Mouse (Mus musculus): Measurements from ENCODE around the gene Gpr21. TPM values are rescaled to one million over a fixed set of nuclear protein-coding genes. Genes with fewer than 3 reads are reported as not detected.
"Not testable (repeated sequence)": the region's sequence is repeated elsewhere in the genome, so short reads cannot be mapped to it uniquely, and the experiment has no call there.

The Gpr21 gene
- total and polyA plus RNA-seq, 3 experiments = 0.37 to 0.73 (median 0.63) TPM

DNA sequence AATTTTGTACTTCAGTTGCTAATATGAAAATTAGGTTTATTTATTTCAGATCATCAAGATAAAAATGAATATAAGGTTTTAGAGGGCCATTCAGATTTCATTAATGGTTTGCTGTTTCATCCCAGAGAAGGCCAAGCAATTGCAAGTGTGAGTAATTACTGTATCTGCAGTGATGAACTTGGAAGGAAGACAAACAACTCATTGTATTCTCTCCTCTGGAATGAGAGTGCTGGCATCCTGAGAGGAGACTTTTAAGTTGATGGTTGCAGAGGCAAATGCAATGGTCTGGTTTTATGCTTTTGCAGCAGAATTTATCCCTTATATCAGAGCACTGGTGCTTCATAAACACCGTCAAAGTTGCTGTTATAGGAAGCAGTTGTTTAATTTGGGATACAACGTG, 27.2 kb upstream of the Gpr21 start:
- H3K4me3 ChIP-seq = no peak overlapping the region
- WGBS = 94% methylated on average over 2 of the region's 2 CpGs
- no peak for DNase-seq
- H3K9ac ChIP-seq (ENCODE audit: low read depth, low read length) = no peak overlapping the region
- no peaks in the 10 kb centered on the region for H3K27me3 ChIP-seq (ENCODE audit: control insufficient read depth, insufficient read depth, low read length)
- no peak for TF ChIP-seq EP300 (IDR thresholded peaks at IDR 0.05; ENCODE audit: insufficient read depth, low read depth, low read length)
- no peak for TF ChIP-seq POLR2A (IDR thresholded peaks at IDR 0.05; ENCODE audit: insufficient read depth, low read depth, low read length)
- TF ChIP-seq CTCF (IDR thresholded peaks at IDR 0.05) = no peak
- H3K4me1 ChIP-seq (ENCODE audit: control insufficient read depth, insufficient read depth, low read length) = no peaks in the 10 kb centered on the region
- intact Hi-C loops (cut with DNase I) = loop anchor here (5.0 kb wide), 2 partner anchors 67 to 92 kb away; partner anchors contain the start of gene Rc3h2
- no peaks in the 10 kb centered on the region for H3K79me2 ChIP-seq (replicated peaks; ENCODE audit: control insufficient read depth, insufficient read depth, low read length)
- H3K27ac ChIP-seq = no peak overlapping the region
- H3K36me3 ChIP-seq (ENCODE audit: control insufficient read depth, insufficient read depth, low read length) = peaks cover 2% of the 10 kb centered on the region

DNA sequence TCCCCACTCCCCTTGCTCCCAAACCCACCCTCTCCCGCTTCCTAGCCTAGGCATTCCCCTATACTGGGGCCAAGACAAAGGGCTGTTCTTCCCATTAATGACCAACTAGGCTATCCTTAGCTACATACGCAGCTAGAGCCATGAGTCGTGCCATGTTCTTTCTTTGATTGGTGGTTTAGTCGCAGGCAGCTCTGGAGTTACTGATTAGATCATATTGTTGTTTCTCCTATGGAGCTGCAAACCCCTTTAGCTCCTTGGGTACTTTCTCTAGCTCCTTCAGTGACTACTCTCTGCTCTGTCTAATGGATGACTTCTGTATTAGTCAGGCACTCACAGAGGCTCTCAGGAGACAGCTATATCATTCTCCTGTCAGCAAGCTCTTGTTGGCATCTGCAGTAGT, 18.8 kb upstream of the Gpr21 start:
- Histone ChIP-seq H3K27ac (no peak overlapping the region), H3K4me1 (ENCODE audit: control insufficient read depth, insufficient read depth, low read length) (no peaks in the 10 kb centered on the region), H3K9ac (ENCODE audit: low read depth, low read length) (no peak overlapping the region), H3K27me3 (ENCODE audit: control insufficient read depth, insufficient read depth, low read length) (no peaks in the 10 kb centered on the region), H3K4me3 (no peak overlapping the region), H3K36me3 (ENCODE audit: control insufficient read depth, insufficient read depth, low read length) (peaks cover 3% of the 10 kb centered on the region), H3K79me2 (replicated peaks; ENCODE audit: control insufficient read depth, insufficient read depth, low read length) (no peaks in the 10 kb centered on the region)
- no peak for TF ChIP-seq CTCF (IDR thresholded peaks at IDR 0.05)
- no peak for TF ChIP-seq EP300 (IDR thresholded peaks at IDR 0.05; ENCODE audit: insufficient read depth, low read depth, low read length)
- no peak for TF ChIP-seq POLR2A (IDR thresholded peaks at IDR 0.05; ENCODE audit: insufficient read depth, low read depth, low read length)
- 97% methylated on average over 4 of the region's 4 CpGs for WGBS
- DNase-seq = no peak
- intact Hi-C loops (cut with DNase I) = no loop called here

DNA sequence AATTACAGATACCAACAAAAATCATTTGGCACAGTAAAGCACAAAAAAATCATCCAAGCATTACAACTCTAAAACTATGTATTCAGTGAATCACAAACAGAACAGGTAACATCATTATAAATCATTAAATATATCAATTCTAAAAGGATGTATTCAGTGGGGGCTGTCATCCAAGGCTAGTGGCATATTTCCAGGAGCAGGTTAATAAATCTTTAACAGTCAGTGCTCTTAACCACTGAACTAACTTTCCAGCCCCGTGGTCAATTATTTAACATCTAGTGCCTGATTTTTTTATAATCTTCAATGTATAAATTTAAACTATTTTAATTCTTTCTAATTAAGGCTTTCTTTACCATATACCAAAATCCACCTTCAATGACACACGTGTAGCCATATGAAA, 10.3 kb upstream of the Gpr21 start:
- H3K27me3 ChIP-seq (ENCODE audit: control insufficient read depth, insufficient read depth, low read length); H3K4me1 ChIP-seq (ENCODE audit: control insufficient read depth, insufficient read depth, low read length); H3K27ac ChIP-seq; DNase-seq; H3K79me2 ChIP-seq (replicated peaks; ENCODE audit: control insufficient read depth, insufficient read depth, low read length); H3K4me3 ChIP-seq; H3K36me3 ChIP-seq (ENCODE audit: control insufficient read depth, insufficient read depth, low read length); intact Hi-C loops (cut with DNase I); H3K9ac ChIP-seq (ENCODE audit: low read depth, low read length): not testable (repeated sequence)
- 92% methylated on average over 2 of the region's 2 CpGs for WGBS

DNA sequence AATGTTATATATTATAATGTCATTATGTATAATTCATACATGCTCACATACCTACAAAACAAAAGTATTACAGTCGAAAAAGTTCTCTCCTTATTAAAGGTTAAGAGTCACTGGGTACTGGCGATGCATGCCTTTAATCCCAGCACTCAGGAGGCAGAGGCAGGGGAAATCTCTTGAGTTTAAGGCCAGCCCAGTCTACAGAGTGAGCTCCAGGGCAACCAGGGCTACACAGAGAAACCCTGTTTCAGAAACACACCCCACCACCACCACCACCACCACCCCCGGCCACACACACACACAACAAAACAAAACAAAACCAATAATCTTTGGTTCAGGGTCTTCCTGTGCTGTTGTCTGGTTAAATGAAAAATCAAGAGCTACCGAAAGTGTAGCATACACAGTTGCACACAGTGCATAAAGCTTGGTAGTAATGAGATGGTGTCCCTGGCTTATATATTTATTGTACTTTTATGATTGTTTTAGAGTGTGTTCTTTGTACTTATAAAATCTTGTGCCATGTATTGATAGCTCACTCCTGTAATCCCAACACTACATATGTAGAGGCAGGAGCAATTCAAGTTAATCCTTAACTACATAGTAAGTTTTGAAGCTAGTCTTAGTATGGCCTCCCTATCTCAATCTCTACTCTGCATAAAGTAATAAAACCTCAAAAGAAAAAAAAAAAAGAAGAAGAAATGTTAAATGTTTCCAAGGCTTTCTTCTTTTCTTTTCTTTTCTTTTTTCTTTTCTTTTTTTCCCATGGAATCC, 4.8 kb upstream of the Gpr21 start:
- Histone ChIP-seq H3K4me1 (ENCODE audit: control insufficient read depth, insufficient read depth, low read length) (no peaks in the 10 kb centered on the region), H3K36me3 (ENCODE audit: control insufficient read depth, insufficient read depth, low read length) (no peaks in the 10 kb centered on the region; the same call in 1 of the 2 replicates), H3K4me3 (no peak overlapping the region), H3K79me2 (replicated peaks; ENCODE audit: control insufficient read depth, insufficient read depth, low read length) (no peaks in the 10 kb centered on the region), H3K27me3 (ENCODE audit: control insufficient read depth, insufficient read depth, low read length) (no peaks in the 10 kb centered on the region), H3K9ac (ENCODE audit: low read depth, low read length) (no peak overlapping the region), H3K27ac (no peak overlapping the region)
- 93% methylated on average over 4 of the region's 4 CpGs for WGBS
- intact Hi-C loops (cut with DNase I) = no loop called here
- TF ChIP-seq POLR2A (IDR thresholded peaks at IDR 0.05; ENCODE audit: insufficient read depth, low read depth, low read length) = no peak
- TF ChIP-seq CTCF (IDR thresholded peaks at IDR 0.05) = no peak
- TF ChIP-seq EP300 (IDR thresholded peaks at IDR 0.05; ENCODE audit: insufficient read depth, low read depth, low read length) = no peak
- no peak for DNase-seq

DNA sequence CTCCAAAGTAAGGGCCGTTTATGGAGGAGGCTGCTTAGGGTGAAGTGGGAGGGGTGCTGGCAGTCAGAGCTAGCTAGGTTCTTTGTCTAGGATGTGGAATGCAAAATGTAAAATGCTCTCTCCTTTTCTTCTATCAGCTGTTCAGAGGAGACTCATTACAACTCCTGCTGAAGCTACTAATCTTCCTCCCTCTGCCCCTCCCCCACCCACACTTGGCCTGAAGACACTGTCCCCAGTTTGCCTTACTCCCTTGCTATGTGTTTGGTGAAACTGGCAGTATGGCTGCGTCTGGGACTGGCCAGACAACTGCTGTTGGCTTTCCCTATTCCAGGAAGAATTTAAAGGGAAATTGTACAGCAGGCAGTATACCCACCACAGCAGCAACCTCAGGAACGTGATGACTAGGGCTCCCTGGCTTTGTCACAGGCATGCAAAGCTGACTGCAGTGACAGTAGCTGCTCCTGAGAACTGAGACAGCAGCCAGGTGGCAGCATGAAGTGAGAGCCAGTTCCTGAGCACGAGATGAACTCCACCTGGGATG, 860 bp downstream of the Gpr21 start:
- Histone ChIP-seq H3K36me3 (ENCODE audit: control insufficient read depth, insufficient read depth, low read length) (peaks cover 8% of the 10 kb centered on the region), H3K9ac (ENCODE audit: low read depth, low read length) (peak overlapping the region; percentile 24; the same call in 1 of the 2 replicates), H3K79me2 (replicated peaks; ENCODE audit: control insufficient read depth, insufficient read depth, low read length) (no peaks in the 10 kb centered on the region), H3K27ac (no peak overlapping the region), H3K4me3 (no peak overlapping the region), H3K27me3 (ENCODE audit: control insufficient read depth, insufficient read depth, low read length) (no peaks in the 10 kb centered on the region), H3K4me1 (ENCODE audit: control insufficient read depth, insufficient read depth, low read length) (peaks cover 4% of the 10 kb centered on the region)
- TF ChIP-seq CTCF (IDR thresholded peaks at IDR 0.05) = peak; percentile 30; the same call in 1 of the 2 replicates
- TF ChIP-seq POLR2A (IDR thresholded peaks at IDR 0.05; ENCODE audit: insufficient read depth, low read depth, low read length) = no peak
- DNase-seq = peak; percentile 7 to 19
- WGBS = 29% methylated on average over 4 of the region's 4 CpGs
- intact Hi-C loops (cut with DNase I) = no loop called here

DNA sequence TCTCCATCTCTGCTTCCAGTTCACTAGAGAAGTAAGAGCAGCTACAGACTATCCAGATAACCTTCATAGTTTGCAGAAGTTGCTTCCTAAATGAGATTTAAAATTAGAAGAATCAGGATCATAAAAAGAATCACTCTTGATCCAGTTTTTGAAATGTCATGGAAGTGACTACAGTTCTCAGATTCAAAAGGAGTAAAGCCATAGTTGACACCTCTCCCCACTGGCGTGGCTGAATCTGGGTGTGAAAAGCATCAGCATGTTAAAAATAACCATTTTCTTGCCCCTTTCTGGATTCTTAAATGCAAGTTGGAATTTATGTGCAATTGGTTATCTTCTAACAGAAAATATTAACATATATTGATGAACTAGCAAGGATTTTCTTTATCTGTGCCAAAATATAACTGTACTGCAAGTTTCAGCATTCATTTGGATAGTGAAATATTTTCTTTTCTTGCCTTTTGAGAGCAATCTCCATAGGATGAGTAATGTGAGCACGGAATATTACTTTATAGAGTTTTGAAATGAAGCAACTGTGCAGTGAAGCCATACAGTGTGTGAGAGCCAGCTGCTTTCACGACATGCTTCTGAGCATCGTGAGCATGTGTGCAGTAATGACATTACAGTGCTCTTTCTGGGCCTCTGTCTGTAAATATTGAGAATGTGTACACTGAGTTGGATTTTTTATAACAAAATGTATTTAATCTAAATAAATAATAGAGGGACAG, 2.6 kb downstream of the Gpr21 start:
- intact Hi-C loops (cut with DNase I) = no loop called here
- H3K9ac ChIP-seq (ENCODE audit: low read depth, low read length) = no peak overlapping the region
- no peak overlapping the region for H3K27ac ChIP-seq
- DNase-seq = no peak
- peaks cover 5% of the 10 kb centered on the region for H3K4me1 ChIP-seq (ENCODE audit: control insufficient read depth, insufficient read depth, low read length)
- 73% methylated on average over 4 of the region's 4 CpGs for WGBS
- H3K4me3 ChIP-seq = no peak overlapping the region
- H3K36me3 ChIP-seq (ENCODE audit: control insufficient read depth, insufficient read depth, low read length) = peaks cover 8% of the 10 kb centered on the region
- no peaks in the 10 kb centered on the region for H3K27me3 ChIP-seq (ENCODE audit: control insufficient read depth, insufficient read depth, low read length)
- H3K79me2 ChIP-seq (replicated peaks; ENCODE audit: control insufficient read depth, insufficient read depth, low read length) = no peaks in the 10 kb centered on the region; the same call in 1 of the 2 replicates
- no peak for TF ChIP-seq EP300 (IDR thresholded peaks at IDR 0.05; ENCODE audit: insufficient read depth, low read depth, low read length)
- TF ChIP-seq CTCF (IDR thresholded peaks at IDR 0.05) = no peak
- no peak for TF ChIP-seq POLR2A (IDR thresholded peaks at IDR 0.05; ENCODE audit: insufficient read depth, low read depth, low read length)

Data from heart, adult 2 months (tissue).